Mouse (Mus musculus): ENCODE measurements around the gene Crlf1.
"Not testable (repeated sequence)": the region's sequence is repeated elsewhere in the genome, so short reads cannot be mapped to it uniquely, and the experiment has no call there.

Crlf1 gene

GRCm38 (mm10) chr8:70495001-70495770 is 2.2 kb downstream of the Crlf1 start:
- in situ Hi-C loops (cut with MboI; ENCODE audit: low sequenced_read_pairs): no loop called here

GRCm38 (mm10) chr8:70495771-70496062 is 2.8 kb downstream of the Crlf1 start:
- in situ Hi-C loops (cut with MboI; ENCODE audit: low sequenced_read_pairs): no loop called here

DNA sequence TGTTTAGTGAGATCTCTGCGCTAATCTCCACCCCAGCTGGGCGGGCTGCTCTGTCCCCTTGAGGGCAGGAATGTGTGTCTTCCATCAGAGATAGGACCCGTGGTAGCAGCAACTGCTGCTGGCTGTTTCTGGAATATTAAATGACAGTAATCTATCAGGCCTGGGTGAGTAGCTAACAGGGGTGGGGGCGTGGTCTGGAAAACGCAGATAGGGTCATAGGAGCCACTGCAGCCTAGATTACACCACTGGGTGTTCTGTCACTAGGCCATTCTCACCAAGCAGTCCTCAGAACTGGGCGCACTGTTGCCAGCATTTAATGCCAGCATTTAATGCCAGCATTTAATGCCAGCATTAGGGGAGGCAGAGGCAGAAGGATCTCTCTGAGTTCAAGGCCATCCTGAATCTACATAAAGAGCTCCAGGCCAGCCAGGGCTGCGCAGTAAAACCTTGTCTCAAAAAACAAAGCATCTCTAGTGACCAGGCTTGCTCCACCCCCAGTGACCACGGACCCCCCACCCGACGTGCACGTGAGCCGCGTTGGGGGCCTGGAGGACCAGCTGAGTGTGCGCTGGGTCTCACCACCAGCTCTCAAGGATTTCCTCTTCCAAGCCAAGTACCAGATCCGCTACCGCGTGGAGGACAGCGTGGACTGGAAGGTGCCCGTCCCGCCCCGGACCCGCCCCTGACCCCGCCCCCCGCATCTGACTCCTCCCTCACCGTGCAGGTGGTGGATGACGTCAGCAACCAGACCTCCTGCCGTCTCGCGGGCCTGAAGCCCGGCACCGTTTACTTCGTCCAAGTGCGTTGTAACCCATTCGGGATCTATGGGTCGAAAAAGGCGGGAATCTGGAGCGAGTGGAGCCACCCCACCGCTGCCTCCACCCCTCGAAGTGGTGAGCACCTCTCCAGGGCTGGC is 7.7 kb downstream of the Crlf1 start:
- in situ Hi-C loops (cut with MboI; ENCODE audit: low sequenced_read_pairs): loop anchor here (10.0 kb wide), 1 partner anchor 86 kb away; no protein-coding TSS in a partner anchor

- in situ Hi-C loops (cut with MboI; ENCODE audit: low sequenced_read_pairs): loop anchor here (10.0 kb wide), 1 partner anchor 87 kb away; no protein-coding TSS in a partner anchor
Observed at GRCm38 (mm10) chr8:70501820-70502529, 9.0 kb downstream of the Crlf1 start.

- in situ Hi-C loops (cut with MboI; ENCODE audit: low sequenced_read_pairs): loop anchor here (10.0 kb wide), 1 partner anchor 88 kb away; no protein-coding TSS in a partner anchor
Observed at GRCm38 (mm10) chr8:70502540-70502939, 9.6 kb downstream of the Crlf1 start.

DNA sequence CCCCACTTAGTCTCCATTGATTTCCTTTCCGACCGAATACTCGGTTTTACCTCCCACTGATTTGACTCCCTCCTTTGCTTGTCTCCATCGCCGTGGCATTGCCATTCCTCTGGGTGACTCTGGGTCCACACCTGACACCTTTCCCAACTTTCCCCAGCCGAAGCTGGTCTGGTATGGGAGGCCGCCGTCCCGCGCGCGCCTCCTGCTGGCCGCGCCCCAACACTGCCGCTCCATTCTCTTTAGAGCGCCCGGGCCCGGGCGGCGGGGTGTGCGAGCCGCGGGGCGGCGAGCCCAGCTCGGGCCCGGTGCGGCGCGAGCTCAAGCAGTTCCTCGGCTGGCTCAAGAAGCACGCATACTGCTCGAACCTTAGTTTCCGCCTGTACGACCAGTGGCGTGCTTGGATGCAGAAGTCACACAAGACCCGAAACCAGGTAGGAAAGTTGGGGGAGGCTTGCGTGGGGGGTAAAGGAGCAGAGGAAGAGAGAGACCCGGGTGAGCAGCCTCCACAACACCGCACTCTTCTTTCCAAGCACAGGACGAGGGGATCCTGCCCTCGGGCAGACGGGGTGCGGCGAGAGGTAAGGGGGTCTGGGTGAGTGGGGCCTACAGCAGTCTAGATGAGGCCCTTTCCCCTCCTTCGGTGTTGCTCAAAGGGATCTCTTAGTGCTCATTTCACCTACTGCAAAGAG is 10.2 kb downstream of the Crlf1 start:
- in situ Hi-C loops (cut with MboI; ENCODE audit: low sequenced_read_pairs): loop anchor here (10.0 kb wide), 1 partner anchor 88 kb away; no protein-coding TSS in a partner anchor

DNA sequence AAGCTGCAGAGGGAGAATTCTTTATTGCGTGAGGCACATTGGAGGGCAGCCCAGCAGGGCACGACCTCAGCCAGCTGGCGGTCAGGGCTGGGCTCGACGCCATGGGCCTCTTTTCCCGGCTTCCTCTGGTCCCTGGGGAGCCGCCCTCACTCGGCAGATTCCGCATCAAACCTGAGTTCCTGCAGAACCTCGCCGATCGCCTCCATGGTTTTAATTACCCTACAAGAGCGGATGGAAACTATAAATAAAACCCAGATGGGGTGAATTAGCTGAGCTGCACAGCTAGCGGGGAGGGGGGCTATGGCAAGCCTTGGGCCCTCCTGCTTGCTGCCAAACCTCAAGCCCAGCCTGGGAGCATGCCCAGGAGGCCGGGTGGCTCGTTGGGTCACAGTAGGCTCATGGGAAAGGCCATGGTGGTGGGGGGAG is 11.3 kb downstream of the Crlf1 start:
- in situ Hi-C loops (cut with MboI; ENCODE audit: low sequenced_read_pairs): loop anchor here (10.0 kb wide), 1 partner anchor 90 kb away; no protein-coding TSS in a partner anchor

GRCm38 (mm10) chr8:70504851-70505250 is 11.9 kb downstream of the Crlf1 start:
- in situ Hi-C loops (cut with MboI; ENCODE audit: low sequenced_read_pairs): loop anchor here (10.0 kb wide), 1 partner anchor 90 kb away; no protein-coding TSS in a partner anchor

DNA sequence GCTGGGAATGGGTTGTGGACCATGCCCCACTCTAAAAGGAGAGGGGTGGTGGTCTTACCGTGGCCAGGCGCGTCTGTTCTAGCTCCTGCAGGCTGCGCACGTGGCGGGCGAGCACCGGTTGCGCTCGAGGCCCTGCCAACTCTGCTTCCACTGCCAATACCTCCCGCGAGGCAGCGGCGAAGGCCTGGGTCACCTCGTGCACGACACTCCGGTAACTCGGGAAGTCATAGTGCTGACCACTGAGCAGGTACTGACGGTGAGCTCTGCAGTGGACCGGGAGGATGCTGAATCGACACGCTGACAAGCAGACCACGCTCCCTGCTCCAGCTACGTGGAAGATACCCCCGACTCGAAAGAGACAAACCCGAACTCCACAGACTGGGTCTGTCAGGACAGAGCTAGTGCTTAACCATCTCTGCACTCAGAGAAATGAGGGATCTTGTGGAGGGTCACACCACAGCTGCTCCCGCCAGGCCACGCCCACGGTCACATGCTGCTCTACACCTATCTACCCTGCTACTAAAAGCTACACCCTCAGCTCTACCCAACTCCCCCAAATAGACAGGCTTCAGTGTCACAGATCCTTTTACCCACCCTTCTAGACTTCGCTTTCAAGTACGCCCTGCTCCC is 12.9 kb downstream of the Crlf1 start:
- in situ Hi-C loops (cut with MboI; ENCODE audit: low sequenced_read_pairs): loop anchor here (10.0 kb wide), 1 partner anchor 91 kb away; no protein-coding TSS in a partner anchor

DNA sequence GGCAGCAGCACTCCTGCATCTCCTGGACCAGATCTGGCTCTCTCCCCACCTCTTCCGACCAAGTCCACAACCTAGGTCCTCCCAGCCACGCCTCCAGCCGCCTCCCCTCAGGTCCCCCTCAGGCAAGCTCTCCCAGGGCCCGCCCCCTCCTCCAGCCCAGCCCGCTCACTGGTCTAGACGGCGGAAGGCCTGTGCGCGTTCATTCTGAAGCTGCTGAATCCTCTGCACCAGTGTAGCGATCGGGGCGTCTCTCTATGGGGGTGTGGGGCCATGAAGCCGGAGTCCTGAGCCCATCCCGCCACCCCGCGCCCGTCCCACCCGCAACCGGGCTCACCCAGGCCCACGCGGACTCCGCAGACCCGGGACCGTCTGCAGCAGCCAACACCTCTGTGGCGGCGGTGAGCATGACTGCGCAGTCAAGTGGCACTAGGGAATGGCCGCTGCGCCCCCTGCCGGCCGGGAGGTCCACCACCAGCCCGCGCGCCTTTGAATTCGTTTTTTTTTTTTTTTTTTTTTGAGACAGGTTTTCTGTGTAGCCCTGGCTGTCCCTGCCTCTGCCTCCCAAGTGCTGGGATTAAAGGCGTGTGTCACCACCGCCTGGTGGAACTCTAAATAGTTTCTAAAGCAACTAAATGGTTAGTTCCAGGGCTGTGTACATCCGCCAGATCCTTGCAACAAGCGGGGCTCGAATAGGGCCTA is 13.5 kb downstream of the Crlf1 start, which contains the start of gene Rex1bd:
Gene Rex1bd, minus strand, starts transcription at position 425 of the 699 bp plus-strand sequence.
- in situ Hi-C loops (cut with MboI; ENCODE audit: low sequenced_read_pairs): loop anchor here (10.0 kb wide), 1 partner anchor 92 kb away; no protein-coding TSS in a partner anchor

- in situ Hi-C loops (cut with MboI; ENCODE audit: low sequenced_read_pairs): loop anchor here (10.0 kb wide), 1 partner anchor 92 kb away; no protein-coding TSS in a partner anchor
Observed at GRCm38 (mm10) chr8:70507027-70507393, 14.1 kb downstream of the Crlf1 start.

DNA sequence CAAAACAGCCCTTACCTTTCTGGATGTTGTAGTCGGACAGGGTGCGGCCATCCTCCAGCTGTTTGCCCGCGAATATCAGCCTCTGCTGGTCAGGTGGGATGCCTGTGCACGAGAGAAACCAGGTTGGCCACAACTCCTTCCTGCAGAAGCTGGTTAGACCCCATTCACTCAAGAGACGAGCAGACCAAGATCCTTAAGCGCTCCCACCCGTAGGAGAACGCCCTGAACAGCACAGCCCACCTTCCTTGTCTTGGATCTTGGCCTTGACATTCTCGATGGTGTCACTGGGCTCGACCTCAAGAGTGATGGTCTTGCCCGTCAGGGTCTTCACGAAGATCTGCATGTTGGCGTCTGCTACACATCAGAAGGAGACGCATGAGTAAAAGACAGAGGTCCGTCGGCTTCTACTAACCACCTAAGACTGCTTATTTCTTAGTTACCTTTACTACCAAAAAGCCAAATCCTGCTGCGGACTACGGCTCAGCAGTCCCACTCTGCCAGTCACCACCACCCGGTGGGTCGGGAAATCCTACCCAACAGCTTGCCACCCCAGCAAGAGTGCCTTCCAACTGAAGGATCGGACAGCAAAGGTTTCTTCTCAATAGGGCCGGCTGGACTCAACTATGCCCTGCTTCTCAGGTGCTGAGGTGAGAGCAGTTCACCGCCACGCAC is 16.5 kb downstream of the Crlf1 start:
- in situ Hi-C loops (cut with MboI; ENCODE audit: low sequenced_read_pairs): loop anchor here (10.0 kb wide), 1 partner anchor 95 kb away; no protein-coding TSS in a partner anchor

- in situ Hi-C loops (cut with MboI; ENCODE audit: low sequenced_read_pairs): no loop called here
Observed at GRCm38 (mm10) chr8:70510228-70510915, 17.4 kb downstream of the Crlf1 start, which contains the start of gene Uba52. Gene Uba52 (minus strand): TSS chr8:70510801.

GRCm38 (mm10) chr8:70511174-70511573 is 18.2 kb downstream of the Crlf1 start:
- in situ Hi-C loops (cut with MboI; ENCODE audit: low sequenced_read_pairs): not testable (repeated sequence)

DNA sequence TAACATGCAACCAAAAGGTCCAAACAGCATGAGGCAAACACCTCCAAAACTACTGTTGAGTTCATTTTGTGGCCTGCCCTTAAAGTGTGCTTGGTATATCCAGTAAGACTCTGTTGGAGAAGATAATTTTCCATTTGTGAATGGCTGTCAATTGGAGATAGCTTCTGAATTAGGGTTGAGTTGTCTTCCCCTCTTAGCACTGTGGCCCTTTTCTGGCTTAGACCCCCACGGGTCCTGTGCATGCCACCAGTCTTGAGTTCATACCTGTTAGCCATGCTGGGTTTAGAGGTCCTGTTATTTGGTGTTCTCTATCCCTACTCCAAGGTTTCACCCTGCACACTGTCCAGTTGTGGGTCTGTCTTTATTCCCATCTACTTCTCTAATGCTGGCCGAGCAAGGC is 18.8 kb downstream of the Crlf1 start:
- in situ Hi-C loops (cut with MboI; ENCODE audit: low sequenced_read_pairs): no loop called here

DNA sequence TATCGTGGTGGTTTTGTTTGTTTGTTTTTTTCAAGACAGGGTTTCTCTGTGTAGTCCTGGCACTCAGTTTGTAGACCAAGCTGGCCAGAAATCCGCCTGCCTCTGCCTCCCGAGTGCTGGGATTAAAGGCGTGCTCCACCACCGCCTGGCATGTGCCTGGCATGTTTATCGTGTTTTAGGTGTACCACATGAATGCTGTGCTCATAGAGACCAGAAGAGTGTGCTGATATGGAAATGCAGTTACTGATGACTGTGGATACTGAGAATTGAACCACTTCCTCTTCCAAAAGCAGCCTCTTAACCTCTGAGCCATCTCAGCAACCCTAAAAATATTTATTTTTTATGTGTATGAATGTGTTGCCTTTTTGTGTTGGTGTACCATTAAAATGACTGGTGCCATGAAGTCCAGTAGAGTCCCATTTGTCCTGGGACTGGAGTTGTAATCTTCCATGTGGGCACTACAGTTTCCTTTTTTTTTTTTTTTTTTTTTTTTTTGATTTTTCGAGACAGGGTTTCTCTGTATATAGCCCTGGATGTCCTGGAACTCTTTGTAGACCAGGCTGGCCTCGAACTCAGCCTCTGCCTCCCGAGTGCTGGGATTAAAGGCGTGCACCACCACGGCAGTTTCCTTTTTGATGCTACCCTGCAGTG is 19.4 kb downstream of the Crlf1 start:
- in situ Hi-C loops (cut with MboI; ENCODE audit: low sequenced_read_pairs): no loop called here

DNA sequence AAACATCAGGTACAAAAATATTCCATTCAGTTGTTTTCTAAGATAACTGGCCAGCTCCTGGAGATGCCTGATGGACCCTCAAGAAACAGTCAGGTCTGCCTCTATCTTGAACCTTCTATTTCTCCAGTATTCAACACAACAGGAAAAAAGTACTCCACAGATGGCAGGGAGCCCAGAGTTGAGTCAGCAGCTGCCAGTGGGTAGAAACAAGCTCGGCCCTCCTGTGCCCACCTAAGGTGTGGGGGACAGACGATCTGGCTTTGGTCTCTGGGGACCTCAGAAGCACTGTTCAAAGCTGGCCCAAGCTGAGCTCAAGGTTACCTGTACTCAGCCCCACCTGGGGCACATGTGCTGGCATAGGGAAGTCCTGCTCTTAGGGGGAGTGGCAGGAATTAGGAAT is 20.5 kb downstream of the Crlf1 start:
- in situ Hi-C loops (cut with MboI; ENCODE audit: low sequenced_read_pairs): no loop called here
